Mouse (Mus musculus): ENCODE measurements around the gene Ank3. TPM values are rescaled to one million over a fixed set of nuclear protein-coding genes. Genes with fewer than 3 reads are reported as not detected.

The Ank3 gene
- polyA plus RNA-seq, 1 experiment from 2014 or later = 18.0 TPM

DNA sequence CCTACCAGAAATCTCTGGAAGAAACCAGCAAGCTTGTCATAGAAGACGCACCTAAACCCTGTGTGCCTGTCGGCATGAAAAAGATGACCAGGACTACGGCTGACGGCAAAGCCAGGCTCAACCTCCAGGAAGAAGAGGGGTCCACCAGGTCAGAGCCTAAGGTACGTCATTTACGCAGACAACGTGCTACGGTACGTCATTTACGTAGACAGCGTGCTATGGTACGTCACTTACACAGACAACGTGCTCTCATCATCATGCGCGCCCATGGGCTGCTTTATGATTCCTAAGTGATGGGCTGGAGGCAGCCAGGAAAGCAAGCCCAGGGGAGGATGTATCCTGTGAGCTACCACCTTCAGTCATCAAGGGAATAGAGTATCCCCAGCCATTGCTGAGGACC lies 606.3 kb downstream of the Ank3 start:
- no peak for ATAC-seq (ENCODE audit: borderline replicate concordance, extremely low read depth, low FRiP score, low TSS enrichment)
- H3K4me2 ChIP-seq = no peak overlapping the region
- H3K4me3 ChIP-seq = no peak overlapping the region
- no peaks in the 10 kb centered on the region for H3K4me1 ChIP-seq
- H3K27ac ChIP-seq = no peak overlapping the region
- H3K36me3 ChIP-seq = 0 out of 2 replicates have a peak, but pooled peaks cover 6% of the 10 kb centered on the region
- H3K9me3 ChIP-seq = no peaks in the 10 kb centered on the region
- H3K27me3 ChIP-seq = no peaks in the 10 kb centered on the region
- H3K9ac ChIP-seq = no peak overlapping the region
- WGBS = 95% methylated on average over 15 of the region's 15 CpGs

DNA sequence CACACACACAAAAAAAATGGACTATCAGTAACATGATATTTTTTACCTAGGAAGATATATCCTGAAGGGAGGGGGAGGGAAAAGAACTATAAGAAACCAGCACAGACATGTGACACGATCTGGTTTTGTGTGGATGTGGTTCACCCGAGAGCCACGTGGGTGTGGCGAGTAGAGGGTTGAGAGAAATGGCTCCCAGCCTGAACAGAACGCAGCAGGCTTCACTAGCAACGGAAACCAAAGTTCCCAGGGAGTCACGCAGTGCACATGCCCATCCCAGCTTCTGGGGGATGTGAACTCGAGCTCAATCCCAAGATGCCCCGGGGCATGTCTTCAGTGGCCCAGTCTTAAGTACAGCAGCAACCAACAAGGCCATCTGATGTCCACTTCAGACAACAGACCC lies 607.8 kb downstream of the Ank3 start:
- Histone ChIP-seq H3K27ac (no peak overlapping the region), H3K9ac (no peak overlapping the region), H3K4me3 (no peak overlapping the region), H3K36me3 (0 out of 2 replicates have a peak, but pooled peaks cover 6% of the 10 kb centered on the region), H3K27me3 (no peaks in the 10 kb centered on the region), H3K9me3 (no peaks in the 10 kb centered on the region), H3K4me2 (no peak overlapping the region), H3K4me1 (no peaks in the 10 kb centered on the region)
- no peak for ATAC-seq (ENCODE audit: borderline replicate concordance, extremely low read depth, low FRiP score, low TSS enrichment)
- WGBS = 75% methylated on average over 9 of the region's 9 CpGs

DNA sequence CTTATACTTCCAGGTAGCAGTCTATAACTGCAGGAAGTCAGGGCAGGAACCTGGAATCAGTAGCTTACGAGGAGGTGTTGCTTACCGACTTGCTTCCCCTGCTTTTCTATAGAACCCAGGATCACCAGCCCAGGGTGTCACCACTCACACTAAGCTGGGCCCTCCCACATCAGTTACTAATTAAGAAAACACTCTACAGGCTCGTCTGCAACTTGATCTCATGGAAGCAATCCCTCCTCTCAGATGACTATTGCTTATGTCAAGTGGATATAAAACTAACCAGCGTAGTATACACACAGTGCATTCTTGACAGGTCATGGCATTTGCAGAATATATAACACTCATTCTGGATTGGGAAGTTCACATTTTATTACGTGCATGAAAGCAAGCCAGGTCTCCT lies 613.2 kb downstream of the Ank3 start:
- Histone ChIP-seq H3K36me3 (no peaks in the 10 kb centered on the region), H3K27ac (no peak overlapping the region), H3K4me1 (no peaks in the 10 kb centered on the region), H3K27me3 (no peaks in the 10 kb centered on the region), H3K9me3 (no peaks in the 10 kb centered on the region), H3K9ac (no peak overlapping the region), H3K4me2 (no peak overlapping the region), H3K4me3 (no peak overlapping the region)
- no peak for ATAC-seq (ENCODE audit: borderline replicate concordance, extremely low read depth, low FRiP score, low TSS enrichment)
- 61% methylated on average over 5 of the region's 5 CpGs for WGBS

DNA sequence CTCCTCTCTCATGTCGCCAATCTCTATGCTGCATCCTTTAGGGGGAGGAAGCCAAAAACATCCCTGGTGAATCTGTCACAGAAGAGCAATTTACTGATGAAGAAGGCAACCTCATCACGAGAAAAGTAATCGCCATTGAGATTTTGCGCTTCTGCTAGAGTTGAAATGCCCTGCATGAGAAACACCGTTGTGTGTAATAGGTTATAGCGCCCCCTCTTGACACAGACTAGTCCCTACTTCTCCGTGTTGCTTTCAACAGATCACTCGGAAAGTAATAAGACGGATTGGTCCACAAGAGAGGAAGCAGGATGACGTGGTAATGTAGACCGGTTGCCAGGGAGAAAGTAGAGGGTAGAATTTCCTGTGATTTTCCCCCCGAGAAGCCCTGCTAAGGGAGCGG lies 615.4 kb downstream of the Ank3 start:
- Histone ChIP-seq H3K9ac (no peak overlapping the region), H3K36me3 (no peaks in the 10 kb centered on the region), H3K4me2 (no peak overlapping the region), H3K4me3 (no peak overlapping the region), H3K27me3 (no peaks in the 10 kb centered on the region), H3K4me1 (no peaks in the 10 kb centered on the region), H3K27ac (no peak overlapping the region), H3K9me3 (no peaks in the 10 kb centered on the region)
- ATAC-seq (ENCODE audit: borderline replicate concordance, extremely low read depth, low FRiP score, low TSS enrichment) = no peak
- 87% methylated on average over 13 of the region's 13 CpGs for WGBS

DNA sequence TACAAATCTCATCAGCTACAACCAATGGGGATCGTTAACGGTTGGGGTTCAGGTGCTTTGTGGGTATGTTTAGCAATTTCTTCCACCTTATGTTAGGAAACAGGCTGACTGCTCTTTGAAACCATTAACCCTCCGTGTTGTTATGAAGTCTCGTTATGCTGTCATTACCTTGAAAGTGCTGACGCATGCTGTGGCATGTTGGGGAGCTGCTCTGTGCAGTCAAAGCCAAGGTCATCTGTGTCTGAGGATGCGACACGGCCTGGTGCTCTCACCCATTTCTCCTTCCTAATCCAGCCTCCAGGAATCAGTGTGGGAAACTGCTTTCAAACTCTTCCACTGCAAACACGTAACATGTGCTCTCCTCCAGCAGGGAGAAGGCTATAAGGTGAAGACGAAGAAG lies 616.6 kb downstream of the Ank3 start:
- H3K4me3 ChIP-seq = no peak overlapping the region
- H3K9ac ChIP-seq = no peak overlapping the region
- H3K27ac ChIP-seq = no peak overlapping the region
- no peaks in the 10 kb centered on the region for H3K9me3 ChIP-seq
- H3K27me3 ChIP-seq = no peaks in the 10 kb centered on the region
- H3K36me3 ChIP-seq = 0 out of 2 replicates have a peak, but pooled peaks cover 1% of the 10 kb centered on the region
- H3K4me2 ChIP-seq = no peak overlapping the region
- no peak for ATAC-seq (ENCODE audit: borderline replicate concordance, extremely low read depth, low FRiP score, low TSS enrichment)
- WGBS = 85% methylated on average over 9 of the region's 9 CpGs
- H3K4me1 ChIP-seq = no peaks in the 10 kb centered on the region

DNA sequence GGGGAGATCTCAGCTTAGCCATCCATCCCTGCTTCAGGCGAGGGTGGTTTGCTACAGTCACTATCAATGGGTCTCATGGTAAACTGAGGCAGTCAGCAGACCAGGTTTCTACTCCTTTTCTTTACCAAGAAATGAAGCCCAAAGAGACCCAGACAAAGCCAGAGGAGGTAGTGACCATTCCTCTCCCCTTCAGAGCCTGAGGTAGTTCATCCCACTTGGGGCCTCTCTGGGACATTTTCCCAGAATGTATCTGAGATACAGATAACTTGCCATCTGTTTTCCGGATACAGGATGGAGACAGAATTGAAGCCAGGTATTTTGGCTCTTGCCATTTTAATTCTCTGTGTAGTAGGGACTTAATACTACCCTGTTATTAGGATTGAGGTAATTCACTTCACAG lies 620.1 kb downstream of the Ank3 start:
- ATAC-seq (ENCODE audit: borderline replicate concordance, extremely low read depth, low FRiP score, low TSS enrichment) = no peak
- H3K4me2 ChIP-seq = no peak overlapping the region
- H3K4me1 ChIP-seq = no peaks in the 10 kb centered on the region
- 0 out of 2 replicates have a peak, but pooled peaks cover 3% of the 10 kb centered on the region for H3K36me3 ChIP-seq
- WGBS = 71% methylated on average over 2 of the region's 2 CpGs
- H3K27me3 ChIP-seq = no peaks in the 10 kb centered on the region
- H3K27ac ChIP-seq = no peak overlapping the region
- no peak overlapping the region for H3K9ac ChIP-seq
- no peak overlapping the region for H3K4me3 ChIP-seq
- no peaks in the 10 kb centered on the region for H3K9me3 ChIP-seq

DNA sequence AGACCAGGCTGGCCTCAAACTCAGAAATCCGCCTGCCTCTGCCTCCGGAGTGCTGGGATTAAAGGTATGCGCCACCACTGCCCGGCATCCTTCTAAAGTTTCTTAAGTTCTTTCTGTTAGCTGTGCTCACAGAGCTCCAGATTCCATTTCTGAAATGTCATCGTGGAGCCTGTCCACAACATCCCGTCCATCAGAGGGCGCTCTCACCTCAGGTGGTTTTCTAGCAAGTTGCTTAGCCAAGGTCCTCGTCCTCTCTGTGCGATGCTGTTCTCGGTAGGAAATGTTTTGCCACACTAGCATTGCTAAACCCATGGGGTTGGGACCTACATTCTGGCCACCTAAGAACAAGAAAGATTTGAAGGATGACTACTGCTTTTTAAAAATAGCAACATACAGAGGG lies 623.1 kb downstream of the Ank3 start:
- WGBS = 84% methylated on average over 10 of the region's 10 CpGs
- ATAC-seq (ENCODE audit: borderline replicate concordance, extremely low read depth, low FRiP score, low TSS enrichment) = no peak
- H3K4me3 ChIP-seq = no peak overlapping the region
- H3K4me1 ChIP-seq = no peaks in the 10 kb centered on the region
- H3K27me3 ChIP-seq = no peaks in the 10 kb centered on the region
- H3K9ac ChIP-seq = no peak overlapping the region
- H3K4me2 ChIP-seq = no peak overlapping the region
- H3K9me3 ChIP-seq = no peaks in the 10 kb centered on the region
- H3K36me3 ChIP-seq = 0 out of 2 replicates have a peak, but pooled peaks cover 3% of the 10 kb centered on the region
- H3K27ac ChIP-seq = no peak overlapping the region

DNA sequence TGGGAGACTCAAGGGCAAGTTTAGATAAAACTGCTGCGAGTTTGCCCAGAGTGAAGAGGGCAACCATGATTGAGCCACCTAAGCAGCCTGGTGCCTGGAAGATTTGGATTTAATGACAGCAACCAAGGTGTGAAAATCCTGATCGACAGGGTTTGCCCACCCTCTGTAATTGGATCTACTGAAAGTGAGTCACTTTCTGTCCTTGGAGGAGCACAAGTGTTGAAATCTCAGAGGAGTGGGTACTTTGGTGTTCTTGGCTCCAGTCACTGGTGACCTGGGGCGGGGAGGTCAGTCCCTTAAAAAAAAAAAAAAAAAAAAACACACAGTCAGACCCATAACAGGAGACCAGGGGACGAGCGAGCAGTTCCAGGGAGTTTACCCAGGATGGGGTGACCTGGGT lies 624.0 kb downstream of the Ank3 start:
- Histone ChIP-seq H3K4me3 (no peak overlapping the region), H3K27me3 (no peaks in the 10 kb centered on the region), H3K36me3 (0 out of 2 replicates have a peak, but pooled peaks cover 3% of the 10 kb centered on the region), H3K9ac (no peak overlapping the region), H3K9me3 (no peaks in the 10 kb centered on the region), H3K4me1 (no peaks in the 10 kb centered on the region), H3K27ac (no peak overlapping the region), H3K4me2 (no peak overlapping the region)
- ATAC-seq (ENCODE audit: borderline replicate concordance, extremely low read depth, low FRiP score, low TSS enrichment) = no peak
- WGBS = 28% methylated on average over 5 of the region's 5 CpGs

DNA sequence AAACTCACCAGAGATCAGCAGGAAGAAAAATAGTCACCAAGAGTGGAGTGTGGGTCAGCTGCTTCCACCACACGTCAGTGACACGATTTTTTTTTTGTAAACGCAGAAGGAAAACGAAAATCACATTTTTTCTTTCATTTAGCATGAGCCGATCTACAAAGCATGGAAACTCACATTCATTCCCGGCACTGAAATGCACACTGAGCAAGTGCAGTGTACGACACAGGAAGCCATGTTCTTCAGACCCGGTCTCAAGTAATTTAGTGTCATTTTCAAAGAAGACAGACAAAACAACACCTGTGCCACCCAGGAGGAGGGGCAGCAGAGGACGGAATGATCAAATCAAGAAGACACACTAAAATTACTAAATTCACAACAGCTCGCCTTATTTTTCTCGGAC lies 625.3 kb downstream of the Ank3 start:
- no peaks in the 10 kb centered on the region for H3K4me1 ChIP-seq
- H3K36me3 ChIP-seq = 0 out of 2 replicates have a peak, but pooled peaks cover 3% of the 10 kb centered on the region
- no peak overlapping the region for H3K9ac ChIP-seq
- no peak overlapping the region for H3K27ac ChIP-seq
- no peak overlapping the region for H3K4me2 ChIP-seq
- no peaks in the 10 kb centered on the region for H3K27me3 ChIP-seq
- 71% methylated on average over 11 of the region's 11 CpGs for WGBS
- H3K9me3 ChIP-seq = no peaks in the 10 kb centered on the region
- no peak overlapping the region for H3K4me3 ChIP-seq
- ATAC-seq (ENCODE audit: borderline replicate concordance, extremely low read depth, low FRiP score, low TSS enrichment) = no peak

DNA sequence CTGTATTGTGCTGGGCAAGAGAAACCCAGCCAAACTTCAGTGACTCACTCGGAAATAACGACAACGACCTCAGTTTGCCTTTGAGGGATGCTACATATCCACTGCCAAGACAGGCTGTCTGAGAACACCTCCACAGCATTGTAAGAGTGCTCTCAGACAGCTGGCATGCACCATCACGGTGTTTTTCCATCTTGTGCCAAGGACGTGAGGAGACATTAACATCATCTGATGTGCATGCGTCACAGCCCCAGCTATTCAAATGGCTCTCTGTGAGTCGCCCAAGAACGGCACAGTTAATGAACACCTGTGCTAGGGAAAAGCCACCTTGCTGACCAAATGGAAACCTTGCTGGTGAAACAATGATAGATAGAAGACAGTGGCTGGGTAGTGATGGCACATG lies 633.4 kb downstream of the Ank3 start:
- 77% methylated on average over 8 of the region's 8 CpGs for WGBS
- H3K9me3 ChIP-seq = no peaks in the 10 kb centered on the region
- ATAC-seq (ENCODE audit: borderline replicate concordance, extremely low read depth, low FRiP score, low TSS enrichment) = no peak

DNA sequence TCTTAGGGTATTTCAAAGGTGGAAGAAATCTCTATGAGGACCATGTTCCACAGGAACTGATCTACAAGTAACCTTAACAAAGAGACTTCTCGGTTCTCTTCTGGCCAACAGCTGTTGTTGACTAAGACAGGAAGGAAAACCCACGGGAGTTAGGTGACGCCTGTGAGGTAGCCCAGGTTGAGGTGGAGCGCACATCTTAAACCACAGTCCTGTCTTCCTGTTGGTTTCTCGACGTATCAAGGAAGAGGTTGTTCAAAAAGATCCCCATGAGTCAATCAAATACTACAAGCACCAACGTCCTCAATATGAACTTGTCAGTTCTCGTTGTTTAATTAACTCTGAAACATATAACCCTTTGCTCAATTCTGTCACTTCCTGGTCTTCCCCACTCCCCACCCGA lies 634.4 kb downstream of the Ank3 start:
- no peak overlapping the region for H3K4me3 ChIP-seq
- H3K9ac ChIP-seq = no peak overlapping the region
- no peak overlapping the region for H3K4me2 ChIP-seq
- no peak overlapping the region for H3K27ac ChIP-seq
- ATAC-seq (ENCODE audit: borderline replicate concordance, extremely low read depth, low FRiP score, low TSS enrichment) = no peak
- H3K4me1 ChIP-seq = no peaks in the 10 kb centered on the region
- WGBS = 80% methylated on average over 9 of the region's 9 CpGs
- no peaks in the 10 kb centered on the region for H3K36me3 ChIP-seq
- no peaks in the 10 kb centered on the region for H3K9me3 ChIP-seq
- no peaks in the 10 kb centered on the region for H3K27me3 ChIP-seq

More for the DNA sequence above, 633.4 kb downstream of the Ank3 start:
- Histone ChIP-seq H3K27ac (no peak overlapping the region), H3K4me1 (no peaks in the 10 kb centered on the region), H3K4me3 (no peak overlapping the region), H3K27me3 (no peaks in the 10 kb centered on the region), H3K4me2 (no peak overlapping the region), H3K9ac (no peak overlapping the region), H3K36me3 (no peaks in the 10 kb centered on the region)

DNA sequence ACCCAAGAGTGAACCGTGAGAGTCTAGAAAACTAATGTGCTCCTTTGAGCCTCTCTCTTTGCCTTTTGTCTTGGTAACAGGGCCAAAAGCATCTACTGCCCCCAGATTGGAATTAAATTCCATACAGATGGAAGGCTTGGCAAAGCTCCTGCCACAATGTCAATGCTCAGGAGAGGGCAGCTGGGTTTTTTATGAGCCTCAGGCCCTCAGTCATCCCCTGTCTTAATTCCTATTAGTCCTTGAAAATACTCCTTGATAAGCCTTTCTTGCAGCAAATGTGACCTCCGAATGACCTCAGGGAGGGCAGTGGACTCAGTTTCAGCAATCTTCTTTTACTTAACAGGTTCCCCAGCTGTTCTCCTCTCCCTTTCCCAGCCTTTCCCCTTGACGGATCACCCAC lies 635.3 kb downstream of the Ank3 start:
- H3K4me1 ChIP-seq = no peaks in the 10 kb centered on the region
- no peak overlapping the region for H3K27ac ChIP-seq
- no peaks in the 10 kb centered on the region for H3K36me3 ChIP-seq
- no peak for ATAC-seq (ENCODE audit: borderline replicate concordance, extremely low read depth, low FRiP score, low TSS enrichment)
- no peak overlapping the region for H3K4me2 ChIP-seq
- H3K9ac ChIP-seq = no peak overlapping the region
- H3K27me3 ChIP-seq = no peaks in the 10 kb centered on the region
- no peak overlapping the region for H3K4me3 ChIP-seq
- H3K9me3 ChIP-seq = no peaks in the 10 kb centered on the region
- 40% methylated on average over 3 of the region's 3 CpGs for WGBS

DNA sequence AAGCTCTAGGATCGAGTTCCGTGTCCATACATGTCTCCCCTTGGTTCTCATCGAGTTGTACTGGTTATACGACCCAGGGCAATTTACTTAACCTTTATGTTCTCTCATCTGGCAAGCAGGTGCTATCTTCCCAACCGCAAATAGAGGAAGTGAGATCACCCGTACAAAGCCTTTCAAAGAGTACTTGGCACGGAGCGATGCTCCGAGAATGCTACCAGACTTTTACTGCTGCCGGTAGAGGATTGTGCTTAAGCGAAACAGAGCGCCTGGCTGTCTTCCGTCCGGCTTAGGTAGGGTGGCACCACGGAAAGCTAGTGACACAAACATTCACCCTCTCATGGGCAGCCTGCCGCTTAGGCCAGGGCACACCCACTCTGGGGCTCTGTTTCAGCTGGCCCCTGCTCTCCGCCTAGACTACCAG lies 641.3 kb downstream of the Ank3 start:
- H3K27ac ChIP-seq = no peak overlapping the region
- no peaks in the 10 kb centered on the region for H3K27me3 ChIP-seq
- no peaks in the 10 kb centered on the region for H3K9me3 ChIP-seq
- WGBS = 74% methylated on average over 17 of the region's 17 CpGs
- H3K4me3 ChIP-seq = no peak overlapping the region
- no peaks in the 10 kb centered on the region for H3K4me1 ChIP-seq
- H3K9ac ChIP-seq = no peak overlapping the region
- ATAC-seq (ENCODE audit: borderline replicate concordance, extremely low read depth, low FRiP score, low TSS enrichment) = no peak
- no peaks in the 10 kb centered on the region for H3K36me3 ChIP-seq
- H3K4me2 ChIP-seq = no peak overlapping the region
